Mouse (Mus musculus): ENCODE data around the gene Alkbh6.

GRCm38 (mm10) chr7:30294296-30294695 lies 14.2 kb upstream of the Alkbh6 start:
- TF ChIP-seq CTCF (IDR thresholded peaks at IDR 0.05; ENCODE audit: borderline replicate concordance, insufficient read depth, low read length) (no peak), POLR2A (IDR thresholded peaks at IDR 0.05; ENCODE audit: low read depth, low read length) (no peak)

Measured in embryonic fibroblast, embryonic 13.5 days (primary cell).